ENCODE assay signal across 10 mouse cellular contexts in genomic region chr17:8864638-8865497, GRCm38 (mm10).
DNase-seq lines count a peak whose midpoint lies in the region; ATAC-seq and TF ChIP-seq lines count a peak whose summit lies in the region.
"Had no signal": no experiment of that assay in that cellular context is flagged by ENCODE, and none has a peak within 500 bp of the region (broad histone marks: within the 10 kb centered on the region; RNA-seq: fewer than 3 reads in every experiment).

No protein-coding gene starts in this region.

- no peak overlapping the region for H3K4me3 ChIP-seq in forebrain, embryonic 15.5 days
- no peak overlapping the region for H3K4me3 ChIP-seq in forebrain, embryonic 11.5 days (ENCODE audit: low read depth, low read length)
- H3K4me3 ChIP-seq in forebrain, postnatal 0 days (ENCODE audit: low read depth, low read length): no peak overlapping the region
- H3K4me3 ChIP-seq in lung, postnatal 0 days (ENCODE audit: low read depth, low read length): no peak overlapping the region
- no peak overlapping the region for H3K4me3 ChIP-seq in embryonic facial prominence, embryonic 10.5 days
- H3K4me3 ChIP-seq: erythroblast, embryonic 14.5 days; lung, embryonic 15.5 days had no signal

- no peak overlapping the region for H3K4me2 ChIP-seq in forebrain, embryonic 15.5 days (replicated peaks)
- no peak overlapping the region for H3K4me2 ChIP-seq in forebrain, embryonic 11.5 days (ENCODE audit: low read depth, low read length, severe bottlenecking)
- no peak overlapping the region for H3K4me2 ChIP-seq in forebrain, postnatal 0 days (ENCODE audit: low read depth)
- H3K4me2 ChIP-seq in lung, postnatal 0 days (replicated peaks; ENCODE audit: low read depth, low read length): no peak overlapping the region
- H3K4me2 ChIP-seq: lung, embryonic 15.5 days had no signal

- ATAC-seq in forebrain, embryonic 15.5 days (replicated peaks): peak; percentile 81
- no peak for ATAC-seq in forebrain, embryonic 11.5 days (replicated peaks; ENCODE audit: low FRiP score)
- ATAC-seq in forebrain, postnatal 0 days: peak; percentile 87
- peak; percentile 91 for ATAC-seq in lung, postnatal 0 days

- TF ChIP-seq CTCF in forebrain, postnatal 0 days (IDR thresholded peaks at IDR 0.05; ENCODE audit: low read depth): no peak
- no peak for TF ChIP-seq CTCF in lung, postnatal 0 days (IDR thresholded peaks at IDR 0.05)

- no peaks in the 10 kb centered on the region for H3K9me3 ChIP-seq in forebrain, embryonic 15.5 days
- no peaks in the 10 kb centered on the region for H3K9me3 ChIP-seq in forebrain, embryonic 11.5 days (ENCODE audit: control insufficient read depth, low read length)
- H3K9me3 ChIP-seq in forebrain, postnatal 0 days (ENCODE audit: low read length): no peaks in the 10 kb centered on the region
- H3K9me3 ChIP-seq in lung, postnatal 0 days (ENCODE audit: low read length): no peaks in the 10 kb centered on the region
- no peaks in the 10 kb centered on the region for H3K9me3 ChIP-seq in embryonic facial prominence, embryonic 10.5 days
- H3K9me3 ChIP-seq: lung, embryonic 15.5 days had no signal

- H3K27ac ChIP-seq in forebrain, embryonic 15.5 days (replicated peaks): no peak overlapping the region
- H3K27ac ChIP-seq in forebrain, embryonic 11.5 days (ENCODE audit: low read depth, low read length): no peak overlapping the region
- H3K27ac ChIP-seq in forebrain, postnatal 0 days (ENCODE audit: low read depth, low read length): no peak overlapping the region
- no peak overlapping the region for H3K27ac ChIP-seq in lung, postnatal 0 days (ENCODE audit: low read length)
- H3K27ac ChIP-seq in embryonic facial prominence, embryonic 10.5 days (replicated peaks): no peak overlapping the region
- H3K27ac ChIP-seq: lung, embryonic 15.5 days had no signal

- peaks cover 9% of the 10 kb centered on the region for H3K4me1 ChIP-seq in forebrain, embryonic 15.5 days
- no peaks in the 10 kb centered on the region for H3K4me1 ChIP-seq in forebrain, embryonic 11.5 days (replicated peaks; ENCODE audit: control insufficient read depth, insufficient read depth, low read length)
- no peaks in the 10 kb centered on the region for H3K4me1 ChIP-seq in forebrain, postnatal 0 days (ENCODE audit: insufficient read depth)
- H3K4me1 ChIP-seq in lung, postnatal 0 days (ENCODE audit: insufficient read depth, low read depth, low read length): no peaks in the 10 kb centered on the region
- H3K4me1 ChIP-seq in embryonic facial prominence, embryonic 10.5 days: peaks cover 16% of the 10 kb centered on the region

- H3K36me3 ChIP-seq in forebrain, embryonic 15.5 days: 0 out of 2 replicates have a peak, but pooled peaks cover 3% of the 10 kb centered on the region
- H3K36me3 ChIP-seq in forebrain, embryonic 11.5 days (ENCODE audit: control insufficient read depth, insufficient read depth, low read length): no peaks in the 10 kb centered on the region
- H3K36me3 ChIP-seq in forebrain, postnatal 0 days (ENCODE audit: insufficient read depth): no peaks in the 10 kb centered on the region
- H3K36me3 ChIP-seq in lung, postnatal 0 days (ENCODE audit: insufficient read depth, low read length): no peaks in the 10 kb centered on the region
- H3K36me3 ChIP-seq in embryonic facial prominence, embryonic 10.5 days (replicated peaks): no peaks in the 10 kb centered on the region
- H3K36me3 ChIP-seq: lung, embryonic 15.5 days had no signal

- DNase-seq in forebrain, embryonic 11.5 days (ENCODE audit: low spot score): no peak
- peak; percentile 12 for DNase-seq in 416B (ENCODE audit: low read depth)
- DNase-seq in forebrain, postnatal 0 days: peak; percentile 68
- peak; percentile 90 for DNase-seq in lung, postnatal 0 days (ENCODE audit: low spot score)
- no peak for DNase-seq in embryonic facial prominence, embryonic 10.5 days (ENCODE audit: low spot score)
- DNase-seq in layer of hippocampus, postnatal 25 days (ENCODE audit: extremely low spot score in 1 of 2, low spot score in 1 of 2): no peak
- no peak for DNase-seq in left cerebral cortex, postnatal 4 days

- TF ChIP-seq EP300 in lung, postnatal 0 days (IDR thresholded peaks at IDR 0.05): peak; percentile 96

- no peaks in the 10 kb centered on the region for H3K27me3 ChIP-seq in forebrain, embryonic 15.5 days
- H3K27me3 ChIP-seq in forebrain, embryonic 11.5 days (ENCODE audit: control insufficient read depth, insufficient read depth, low read length): no peaks in the 10 kb centered on the region
- no peaks in the 10 kb centered on the region for H3K27me3 ChIP-seq in forebrain, postnatal 0 days (ENCODE audit: insufficient read depth, low read length)
- no peaks in the 10 kb centered on the region for H3K27me3 ChIP-seq in lung, postnatal 0 days (replicated peaks; ENCODE audit: insufficient read depth, low read length)
- H3K27me3 ChIP-seq in embryonic facial prominence, embryonic 10.5 days (replicated peaks; ENCODE audit: low read depth, poor library complexity, severe bottlenecking): no peaks in the 10 kb centered on the region
- H3K27me3 ChIP-seq: lung, embryonic 15.5 days had no signal

- intact Hi-C loops in left cerebral cortex, postnatal 4 days (cut with DNase I): no loop called here

- H3K9ac ChIP-seq in forebrain, embryonic 15.5 days (replicated peaks): no peak overlapping the region
- no peak overlapping the region for H3K9ac ChIP-seq in forebrain, embryonic 11.5 days (ENCODE audit: low read length)
- no peak overlapping the region for H3K9ac ChIP-seq in forebrain, postnatal 0 days
- no peak overlapping the region for H3K9ac ChIP-seq in lung, postnatal 0 days (replicated peaks; ENCODE audit: low read depth)
- H3K9ac ChIP-seq: lung, embryonic 15.5 days had no signal

- 71% methylated on average over 8 of the region's 8 CpGs for WGBS in forebrain, embryonic 15.5 days
- WGBS in forebrain, embryonic 11.5 days: 85% methylated on average over 8 of the region's 8 CpGs
- 69% methylated on average over 8 of the region's 8 CpGs for WGBS in forebrain, postnatal 0 days
- WGBS in lung, postnatal 0 days: 46% methylated on average over 8 of the region's 8 CpGs
- WGBS in embryonic facial prominence, embryonic 10.5 days: 83% methylated on average over 8 of the region's 8 CpGs

Comparison
In these comparisons a context has a peak if more than half of its experiments do, and no peak if none do; other contexts are left out.
1. DNase-seq: peak in 416B (single experiment), forebrain, postnatal 0 days (single experiment) and lung, postnatal 0 days (single experiment); none in forebrain, embryonic 11.5 days (single experiment), embryonic facial prominence, embryonic 10.5 days (single experiment), layer of hippocampus, postnatal 25 days (0 of 2) and left cerebral cortex, postnatal 4 days (single experiment).